Mouse (Mus musculus): Measurements from ENCODE around the gene Tbc1d2b. TPM values are rescaled to one million over a fixed set of nuclear protein-coding genes. Genes with fewer than 3 reads are reported as not detected.

The Tbc1d2b gene
- polyA plus RNA-seq, 1 experiment from 2014 or later: 5.2 TPM

- no peaks in the 10 kb centered on the region for H3K9me3 ChIP-seq
- peaks cover 23% of the 10 kb centered on the region for H3K36me3 ChIP-seq
- H3K4me2 ChIP-seq: no peak overlapping the region
- WGBS: 43% methylated on average over 18 of the region's 18 CpGs
- H3K9ac ChIP-seq: no peak overlapping the region
- peaks cover 52% of the 10 kb centered on the region for H3K4me1 ChIP-seq
- no peaks in the 10 kb centered on the region for H3K27me3 ChIP-seq (replicated peaks)
- H3K4me3 ChIP-seq: no peak overlapping the region
- peak overlapping the region; percentile 76 for H3K27ac ChIP-seq (replicated peaks)
- ATAC-seq (ENCODE audit: extremely low read depth, insufficient number of reproducible peaks, low FRiP score, low TSS enrichment): no peak
Observed at GRCm38 (mm10) chr9:90182636-90183421, 87.8 kb downstream of the Tbc1d2b start.

DNA sequence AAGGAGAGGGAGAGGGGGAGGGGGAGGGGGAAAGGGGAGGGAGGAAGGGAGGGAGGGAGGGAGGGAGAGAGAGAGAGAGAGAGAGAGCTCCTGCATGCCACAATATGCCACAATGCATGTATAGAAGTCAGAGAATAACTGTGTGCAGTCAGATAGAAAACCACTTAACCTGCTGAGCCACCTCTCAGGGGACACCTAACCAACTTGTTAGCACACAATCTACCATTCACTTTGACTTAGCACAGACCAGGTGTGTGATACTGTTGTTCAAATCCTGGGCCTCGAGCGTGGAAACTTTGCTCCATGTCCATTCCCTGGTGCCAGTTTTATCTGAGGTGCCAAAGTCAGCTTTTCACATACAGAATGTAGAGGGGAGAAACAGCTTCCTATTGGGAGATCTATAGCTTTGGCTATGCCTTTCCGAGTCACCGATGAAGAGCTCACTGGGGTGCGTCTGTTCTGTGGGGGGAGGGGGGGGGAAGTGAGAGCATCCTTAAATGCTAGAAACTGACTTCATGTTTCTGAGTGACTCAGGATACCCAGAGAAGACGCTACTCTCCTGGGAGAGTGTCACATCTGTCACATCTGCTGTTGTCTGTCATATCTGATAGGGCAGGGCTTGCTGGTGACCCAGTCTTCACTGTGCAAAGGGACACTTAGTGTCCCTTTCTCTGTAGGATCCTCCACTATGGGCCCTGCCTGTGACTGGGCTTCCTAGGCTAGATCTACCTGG is 88.8 kb downstream of the Tbc1d2b start:
- Histone ChIP-seq H3K9ac (no peak overlapping the region), H3K4me3 (no peak overlapping the region), H3K9me3 (no peaks in the 10 kb centered on the region), H3K27me3 (replicated peaks) (no peaks in the 10 kb centered on the region), H3K27ac (replicated peaks) (peak overlapping the region; percentile 76), H3K36me3 (peaks cover 20% of the 10 kb centered on the region), H3K4me2 (no peak overlapping the region), H3K4me1 (peaks cover 52% of the 10 kb centered on the region)
- 66% methylated on average over 6 of the region's 6 CpGs for WGBS
- no peak for ATAC-seq (ENCODE audit: extremely low read depth, insufficient number of reproducible peaks, low FRiP score, low TSS enrichment)

DNA sequence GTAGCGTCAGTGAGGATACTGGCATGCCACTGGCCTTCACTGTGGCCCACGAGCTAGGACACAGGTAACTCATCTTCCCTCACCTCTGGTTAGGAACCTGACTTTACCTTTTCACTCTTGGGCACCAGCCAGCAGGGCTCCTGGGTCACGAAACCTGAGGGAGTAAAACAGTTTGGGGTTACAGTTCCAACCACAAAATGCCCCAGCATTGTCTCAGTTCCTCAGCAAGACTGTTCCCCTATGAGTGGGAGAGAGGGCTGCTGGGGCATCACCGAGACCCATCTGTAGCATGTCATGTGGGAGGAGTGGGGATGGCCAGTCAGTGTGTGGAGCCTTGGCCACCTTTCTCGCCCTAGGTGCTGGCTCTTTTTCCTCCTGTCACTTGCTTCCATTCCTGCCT is 91.2 kb downstream of the Tbc1d2b start:
- no peak for ATAC-seq (ENCODE audit: extremely low read depth, insufficient number of reproducible peaks, low FRiP score, low TSS enrichment)
- Histone ChIP-seq H3K27me3 (replicated peaks) (no peaks in the 10 kb centered on the region), H3K9me3 (no peaks in the 10 kb centered on the region), H3K27ac (replicated peaks) (no peak overlapping the region), H3K36me3 (peaks cover 25% of the 10 kb centered on the region), H3K4me1 (peaks cover 31% of the 10 kb centered on the region), H3K4me3 (no peak overlapping the region), H3K9ac (no peak overlapping the region), H3K4me2 (no peak overlapping the region)
- WGBS: 71% methylated on average over 5 of the region's 5 CpGs

- 77% methylated on average over 3 of the region's 3 CpGs for WGBS
- peaks cover 41% of the 10 kb centered on the region for H3K36me3 ChIP-seq
- no peak for ATAC-seq (ENCODE audit: extremely low read depth, insufficient number of reproducible peaks, low FRiP score, low TSS enrichment)
Observed at GRCm38 (mm10) chr9:90173330-90173729, 97.3 kb downstream of the Tbc1d2b start.

GRCm38 (mm10) chr9:90172528-90173321 is 97.9 kb downstream of the Tbc1d2b start:
- ATAC-seq (ENCODE audit: extremely low read depth, insufficient number of reproducible peaks, low FRiP score, low TSS enrichment): no peak
- Histone ChIP-seq H3K4me2 (no peak overlapping the region), H3K9me3 (no peaks in the 10 kb centered on the region), H3K4me1 (0 out of 2 replicates have a peak, but pooled peaks cover 3% of the 10 kb centered on the region), H3K27me3 (replicated peaks) (no peaks in the 10 kb centered on the region), H3K27ac (replicated peaks) (no peak overlapping the region), H3K36me3 (peaks cover 38% of the 10 kb centered on the region), H3K4me3 (no peak overlapping the region), H3K9ac (no peak overlapping the region)
- WGBS: 65% methylated on average over 8 of the region's 8 CpGs

More at GRCm38 (mm10) chr9:90173330-90173729, 97.3 kb downstream of the Tbc1d2b start:
- H3K4me2 ChIP-seq: no peak overlapping the region
- H3K9me3 ChIP-seq: no peaks in the 10 kb centered on the region
- 0 out of 2 replicates have a peak, but pooled peaks cover 3% of the 10 kb centered on the region for H3K4me1 ChIP-seq
- no peak overlapping the region for H3K27ac ChIP-seq (replicated peaks)
- no peak overlapping the region for H3K9ac ChIP-seq
- no peak overlapping the region for H3K4me3 ChIP-seq
- H3K27me3 ChIP-seq (replicated peaks): no peaks in the 10 kb centered on the region

- Histone ChIP-seq H3K27me3 (replicated peaks) (no peaks in the 10 kb centered on the region), H3K9ac (no peak overlapping the region), H3K4me1 (peaks cover 8% of the 10 kb centered on the region; the same call in 1 of the 2 replicates), H3K4me3 (no peak overlapping the region), H3K36me3 (peaks cover 36% of the 10 kb centered on the region), H3K9me3 (no peaks in the 10 kb centered on the region), H3K27ac (replicated peaks) (no peak overlapping the region), H3K4me2 (no peak overlapping the region)
- WGBS: 91% methylated on average over 19 of the region's 19 CpGs
- no peak for ATAC-seq (ENCODE audit: extremely low read depth, insufficient number of reproducible peaks, low FRiP score, low TSS enrichment)
Observed at GRCm38 (mm10) chr9:90171421-90171820, 99.2 kb downstream of the Tbc1d2b start.

DNA sequence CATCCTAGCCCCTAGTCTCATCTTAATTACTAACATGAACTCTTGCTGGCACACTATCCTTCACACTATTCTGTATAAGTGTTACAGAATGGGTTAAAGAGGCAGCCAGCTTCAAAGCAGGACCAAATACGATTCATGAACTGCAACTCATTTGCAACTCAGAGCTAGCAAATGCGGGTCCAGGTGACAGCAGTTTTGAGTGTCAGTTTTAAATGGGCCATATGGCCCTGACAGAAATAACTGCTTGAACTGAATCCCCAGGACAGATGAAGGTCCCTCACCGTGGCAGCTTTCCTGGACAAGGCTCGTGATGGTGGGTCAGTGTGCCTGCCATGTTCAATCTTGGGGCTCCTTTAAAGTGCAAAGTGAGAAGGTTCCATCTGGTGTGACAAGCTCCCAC is 100.6 kb downstream of the Tbc1d2b start:
- 59% methylated on average over 4 of the region's 4 CpGs for WGBS
- ATAC-seq (ENCODE audit: extremely low read depth, insufficient number of reproducible peaks, low FRiP score, low TSS enrichment): no peak

DNA sequence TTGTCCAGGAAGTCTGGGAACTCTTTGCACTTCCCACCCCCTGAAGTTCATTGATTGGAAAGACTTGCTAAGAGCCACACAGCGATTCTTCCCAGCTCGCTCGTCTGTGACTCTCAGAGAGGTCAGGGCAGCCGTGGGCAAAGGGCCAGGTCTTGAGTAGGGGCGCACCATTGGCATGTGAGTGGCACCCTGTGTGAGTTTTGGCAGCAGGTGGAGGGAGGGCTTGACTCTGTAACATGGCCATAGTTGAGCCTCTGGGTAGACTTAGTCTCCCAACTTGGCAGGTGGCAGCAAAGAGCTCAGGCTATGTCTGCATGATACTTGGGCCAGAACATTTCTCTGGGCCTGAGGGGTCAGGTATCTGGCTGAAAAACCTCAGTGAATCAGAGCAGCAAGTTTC is 104.0 kb downstream of the Tbc1d2b start:
- peaks cover 28% of the 10 kb centered on the region for H3K4me1 ChIP-seq
- 66% methylated on average over 5 of the region's 5 CpGs for WGBS
- H3K27me3 ChIP-seq (replicated peaks): no peaks in the 10 kb centered on the region; the same call in 1 of the 2 replicates
- no peak overlapping the region for H3K9ac ChIP-seq
- no peak for ATAC-seq (ENCODE audit: extremely low read depth, insufficient number of reproducible peaks, low FRiP score, low TSS enrichment)
- H3K9me3 ChIP-seq: no peaks in the 10 kb centered on the region
- H3K4me3 ChIP-seq: no peak overlapping the region
- H3K27ac ChIP-seq (replicated peaks): no peak overlapping the region
- peaks cover 7% of the 10 kb centered on the region for H3K36me3 ChIP-seq
- no peak overlapping the region for H3K4me2 ChIP-seq

More for the DNA sequence above, 100.6 kb downstream of the Tbc1d2b start:
- Histone ChIP-seq H3K36me3 (peaks cover 31% of the 10 kb centered on the region), H3K4me1 (peaks cover 13% of the 10 kb centered on the region), H3K9me3 (no peaks in the 10 kb centered on the region), H3K27ac (replicated peaks) (no peak overlapping the region), H3K9ac (no peak overlapping the region), H3K4me2 (no peak overlapping the region), H3K4me3 (no peak overlapping the region), H3K27me3 (replicated peaks) (no peaks in the 10 kb centered on the region)

GRCm38 (mm10) chr9:90165590-90165989 is 105.0 kb downstream of the Tbc1d2b start:
- Histone ChIP-seq H3K9ac (no peak overlapping the region), H3K4me1 (peaks cover 28% of the 10 kb centered on the region), H3K36me3 (peaks cover 4% of the 10 kb centered on the region; the same call in 1 of the 2 replicates), H3K4me2 (no peak overlapping the region), H3K27ac (replicated peaks) (no peak overlapping the region), H3K4me3 (no peak overlapping the region), H3K27me3 (replicated peaks) (no peaks in the 10 kb centered on the region; the same call in 1 of the 2 replicates), H3K9me3 (no peaks in the 10 kb centered on the region)
- WGBS: 84% methylated on average over 4 of the region's 4 CpGs
- no peak for ATAC-seq (ENCODE audit: extremely low read depth, insufficient number of reproducible peaks, low FRiP score, low TSS enrichment)

GRCm38 (mm10) chr9:90164670-90165453 is 105.7 kb downstream of the Tbc1d2b start:
- H3K4me1 ChIP-seq: peaks cover 27% of the 10 kb centered on the region
- H3K4me2 ChIP-seq: peak overlapping the region; percentile 94
- no peak for ATAC-seq (ENCODE audit: extremely low read depth, insufficient number of reproducible peaks, low FRiP score, low TSS enrichment)
- no peak overlapping the region; the same call in 1 of the 2 replicates for H3K4me3 ChIP-seq
- no peak overlapping the region for H3K27ac ChIP-seq (replicated peaks)
- 71% methylated on average over 4 of the region's 4 CpGs for WGBS
- H3K9me3 ChIP-seq: 0 out of 2 replicates have a peak, but pooled peaks cover 5% of the 10 kb centered on the region
- H3K36me3 ChIP-seq: peaks cover 4% of the 10 kb centered on the region; the same call in 1 of the 2 replicates
- no peaks in the 10 kb centered on the region; the same call in 1 of the 2 replicates for H3K27me3 ChIP-seq (replicated peaks)
- H3K9ac ChIP-seq: 0 out of 2 replicates have a peak overlapping the region, but pooled peaks have one; percentile 79
